Mouse (Mus musculus): ENCODE data around the gene Elavl1.
"Not testable (repeated sequence)": the region's sequence is repeated elsewhere in the genome, so short reads cannot be mapped to it uniquely, and the experiment has no call there.

Elavl1 gene

GRCm38 (mm10) chr8:4258678-4259077 is 66.5 kb downstream of the Elavl1 start:
- no peak for DNase-seq (ENCODE audit: low read depth, low spot score)

GRCm38 (mm10) chr8:4258233-4258632 is 67.0 kb downstream of the Elavl1 start:
- DNase-seq (ENCODE audit: low read depth, low spot score): no peak

- no peak for DNase-seq (ENCODE audit: low read depth, low spot score)
These were observed 67.9 kb downstream of the Elavl1 start for GRCm38 (mm10) chr8:4257350-4257749.

- DNase-seq (ENCODE audit: low read depth, low spot score): no peak
These were observed 68.3 kb downstream of the Elavl1 start for GRCm38 (mm10) chr8:4256911-4257310.

- DNase-seq (ENCODE audit: low read depth, low spot score): not testable (repeated sequence)
These were observed 69.7 kb downstream of the Elavl1 start for GRCm38 (mm10) chr8:4255471-4255870.

GRCm38 (mm10) chr8:4254001-4254400 is 71.2 kb downstream of the Elavl1 start:
- no peak for DNase-seq (ENCODE audit: low read depth, low spot score)

GRCm38 (mm10) chr8:4252934-4253841 is 72.0 kb downstream of the Elavl1 start, which contains the start of gene Snapc2:
Gene Snapc2, plus strand, starts transcription at chr8:4253080.
- peak; percentile 87 for DNase-seq (ENCODE audit: low read depth, low spot score)

- no peak for DNase-seq (ENCODE audit: low read depth, low spot score)
These were observed 73.0 kb downstream of the Elavl1 start for GRCm38 (mm10) chr8:4252116-4252760.

- no peak for DNase-seq (ENCODE audit: low read depth, low spot score)
These were observed 74.8 kb downstream of the Elavl1 start for GRCm38 (mm10) chr8:4250306-4250970.

GRCm38 (mm10) chr8:4249213-4249612 is 76.0 kb downstream of the Elavl1 start:
- no peak for DNase-seq (ENCODE audit: low read depth, low spot score)

GRCm38 (mm10) chr8:4247951-4248540 is 77.2 kb downstream of the Elavl1 start, which contains the start of gene Tgfbr3l:
Gene Tgfbr3l, plus strand, starts transcription at chr8:4248214.
- no peak for DNase-seq (ENCODE audit: low read depth, low spot score)

- no peak for DNase-seq (ENCODE audit: low read depth, low spot score)
These were observed 78.0 kb downstream of the Elavl1 start for GRCm38 (mm10) chr8:4247241-4247640.

GRCm38 (mm10) chr8:4245737-4246136 is 79.5 kb downstream of the Elavl1 start:
- no peak for DNase-seq (ENCODE audit: low read depth, low spot score)

GRCm38 (mm10) chr8:4245061-4245460 is 80.2 kb downstream of the Elavl1 start:
- DNase-seq (ENCODE audit: low read depth, low spot score): no peak

- no peak for DNase-seq (ENCODE audit: low read depth, low spot score)
These were observed 85.9 kb downstream of the Elavl1 start for GRCm38 (mm10) chr8:4239193-4239890.

- DNase-seq (ENCODE audit: low read depth, low spot score): peak; percentile 98
These were observed 86.6 kb downstream of the Elavl1 start, which contains the start of the genes Map2k7 and Gm49320 for GRCm38 (mm10) chr8:4238434-4239192. Gene Map2k7, plus strand, starts transcription at chr8:4238740. Gene Gm49320, plus strand, starts transcription at chr8:4238865.

- no peak for DNase-seq (ENCODE audit: low read depth, low spot score)
These were observed 87.3 kb downstream of the Elavl1 start for GRCm38 (mm10) chr8:4237814-4238433.

All from retina, adult 2 months (tissue).